Mouse (Mus musculus) heart, embryonic 12.5 days (tissue): ENCODE results near the gene Kalrn. TPM values are rescaled to one million over a fixed set of nuclear protein-coding genes. Genes with fewer than 3 reads are reported as not detected.
A peak's percentile ranks its signal among the peaks of the same experiment; 100 is the strongest.

Source experiments
- ATAC-seq: fragments of 200-750 bp; cut with Nextera tagmentation; 2 replicates; pipeline ENCODE4 v1.8.0; 2017; ENCODE audit warnings: moderate TSS enrichment, moderate library complexity; ENCODE audit not compliant: insufficient number of reproducible peaks, low FRiP score
- H3K27ac ChIP-seq: fragments of 300-500 bp; sonication (generic); 2 replicates; pipeline ENCODE4 v1.5.1; 2016; ENCODE audit warnings: mild to moderate bottlenecking, moderate library complexity; ENCODE audit not compliant: poor library complexity, severe bottlenecking
- H3K27me3 ChIP-seq: fragments of 300-500 bp; sonication (generic); replicated peaks from 2 replicates; pipeline ENCODE4 v1.6.1; 2016; ENCODE audit warnings: mild to moderate bottlenecking, moderate library complexity
- H3K36me3 ChIP-seq: fragments of 300-500 bp; sonication (generic); 2 replicates; pipeline ENCODE4 v1.6.1; 2016; ENCODE audit warnings: mild to moderate bottlenecking, moderate library complexity
- H3K4me1 ChIP-seq: fragments of 300-500 bp; sonication (generic); replicated peaks from 2 replicates; pipeline ENCODE4 v1.6.1; 2016; ENCODE audit warnings: mild to moderate bottlenecking
- H3K4me2 ChIP-seq: fragments of 300-500 bp; sonication (generic); 2 replicates; pipeline ENCODE4 v1.6.1; 2016; ENCODE audit warnings: mild to moderate bottlenecking, moderate library complexity
- H3K4me3 ChIP-seq: fragments of 300-500 bp; sonication (generic); 2 replicates; pipeline ENCODE4 v1.5.1; 2016; ENCODE audit warnings: mild to moderate bottlenecking
- H3K9ac ChIP-seq: fragments of 300-500 bp; sonication (generic); 2 replicates; pipeline ENCODE4 v1.6.1; 2016; ENCODE audit warnings: mild to moderate bottlenecking, moderate library complexity
- H3K9me3 ChIP-seq: fragments of 300-500 bp; sonication (generic); replicated peaks from 2 replicates; pipeline ENCODE4 v1.6.1; 2016; ENCODE audit warnings: mild to moderate bottlenecking, moderate library complexity
- WGBS: fragments of 180-500 bp; shearing (Covaris S2); methylation state at CpG from one replicate; pipeline ENCODE4 v1.1.7; 2016; 5-methylcytosine and 5-hydroxymethylcytosine counted together
- polyA plus RNA-seq: library from polyadenylated mRNA; unstranded; fragments of >200 nt; fragmentation: Nextera tagmentation; extraction: Ambion mirVana; gene quantifications from 2 replicates; pipeline ENCODE4 v1.2.1, GENCODE M21; 2016

Kalrn gene
- polyA plus RNA-seq, 1 experiment from 2014 or later = 29.3 TPM

GRCm38 (mm10) chr16:34076101-34076500 is 497.2 kb downstream of the Kalrn start:
- Histone ChIP-seq H3K4me1 (peaks cover 52% of the 10 kb centered on the region), H3K9ac (no peak overlapping the region), H3K36me3 (peaks cover 3% of the 10 kb centered on the region; the same call in 1 of the 2 replicates), H3K27me3 (no peaks in the 10 kb centered on the region), H3K27ac (peak overlapping the region; percentile 19; the same call in 1 of the 2 replicates), H3K4me2 (no peak overlapping the region), H3K9me3 (peaks cover 3% of the 10 kb centered on the region; the same call in 1 of the 2 replicates), H3K4me3 (no peak overlapping the region)
- ATAC-seq = no peak; the same call in 1 of the 2 replicates
- 51% methylated on average over 3 of the region's 3 CpGs for WGBS

- no peak overlapping the region for H3K4me2 ChIP-seq
- no peak overlapping the region for H3K4me3 ChIP-seq
- no peaks in the 10 kb centered on the region for H3K27me3 ChIP-seq
- H3K27ac ChIP-seq = no peak overlapping the region
- peaks cover 6% of the 10 kb centered on the region; the same call in 1 of the 2 replicates for H3K36me3 ChIP-seq
- H3K4me1 ChIP-seq = peaks cover 35% of the 10 kb centered on the region
- no peak overlapping the region for H3K9ac ChIP-seq
- peaks cover 3% of the 10 kb centered on the region; the same call in 1 of the 2 replicates for H3K9me3 ChIP-seq
- no peak for ATAC-seq
- 91% methylated on average over 4 of the region's 4 CpGs for WGBS
Measured at GRCm38 (mm10) chr16:34073930-34074329, 499.4 kb downstream of the Kalrn start.

DNA sequence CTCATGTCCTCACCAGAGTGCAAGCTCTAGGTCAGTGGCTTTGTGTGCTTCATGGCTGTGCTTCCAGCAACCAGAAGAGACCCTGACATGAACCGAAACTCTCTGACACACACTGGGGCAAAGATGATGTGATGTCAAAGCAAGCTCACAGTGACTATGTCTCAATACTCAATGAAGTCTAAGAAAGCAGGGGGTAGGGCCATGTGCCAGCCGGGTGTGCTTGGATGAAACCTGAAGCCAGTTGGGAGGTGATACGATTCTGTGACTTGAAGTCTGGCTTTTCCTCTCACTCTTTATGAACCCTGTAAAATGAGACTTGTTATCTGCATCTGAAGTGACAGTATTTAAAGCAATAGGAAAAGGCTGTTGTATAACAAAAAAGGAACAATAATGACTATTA is 501.2 kb downstream of the Kalrn start:
- no peak for ATAC-seq
- Histone ChIP-seq H3K9me3 (peaks cover 3% of the 10 kb centered on the region; the same call in 1 of the 2 replicates), H3K4me3 (no peak overlapping the region), H3K27me3 (no peaks in the 10 kb centered on the region), H3K4me1 (peaks cover 30% of the 10 kb centered on the region), H3K9ac (no peak overlapping the region), H3K36me3 (peaks cover 6% of the 10 kb centered on the region; the same call in 1 of the 2 replicates), H3K27ac (peak overlapping the region; percentile 25; the same call in 1 of the 2 replicates), H3K4me2 (no peak overlapping the region)
- WGBS = 65% methylated on average over 3 of the region's 3 CpGs

DNA sequence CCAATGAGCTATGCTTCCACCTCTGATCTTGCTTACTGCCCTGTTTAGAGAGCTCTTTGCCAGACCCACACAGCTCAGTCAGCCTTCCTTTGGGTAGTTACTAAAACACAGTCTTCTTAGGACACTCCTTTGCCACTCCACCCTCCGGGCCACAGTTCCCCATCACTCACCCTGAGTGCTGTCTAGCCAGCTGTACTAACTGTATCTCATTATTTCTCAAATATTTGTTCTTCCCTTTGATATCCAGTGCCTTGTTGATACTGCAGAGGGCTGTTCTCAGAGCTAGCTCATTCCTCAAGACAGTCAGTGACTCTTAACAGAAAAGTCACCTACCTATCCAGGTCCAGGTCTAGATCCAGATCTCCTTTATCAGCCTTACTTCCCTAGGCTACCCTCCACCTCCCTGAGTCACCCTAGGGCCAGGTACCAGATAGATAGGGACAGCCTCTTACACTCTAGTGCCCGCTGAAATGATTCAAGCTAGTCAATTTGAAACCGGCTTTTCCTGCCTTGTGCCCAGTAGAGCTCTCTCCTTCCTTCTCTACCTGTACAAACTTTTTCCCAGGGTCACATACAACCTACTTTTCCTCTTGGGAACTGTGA is 502.0 kb downstream of the Kalrn start:
- H3K9me3 ChIP-seq = peaks cover 3% of the 10 kb centered on the region; the same call in 1 of the 2 replicates
- WGBS = 88% methylated on average over 3 of the region's 3 CpGs
- no peak overlapping the region for H3K9ac ChIP-seq
- no peak overlapping the region for H3K4me2 ChIP-seq
- H3K27me3 ChIP-seq = no peaks in the 10 kb centered on the region
- H3K36me3 ChIP-seq = peaks cover 6% of the 10 kb centered on the region; the same call in 1 of the 2 replicates
- no peak overlapping the region for H3K27ac ChIP-seq
- H3K4me3 ChIP-seq = no peak overlapping the region
- ATAC-seq = no peak
- H3K4me1 ChIP-seq = peaks cover 32% of the 10 kb centered on the region

DNA sequence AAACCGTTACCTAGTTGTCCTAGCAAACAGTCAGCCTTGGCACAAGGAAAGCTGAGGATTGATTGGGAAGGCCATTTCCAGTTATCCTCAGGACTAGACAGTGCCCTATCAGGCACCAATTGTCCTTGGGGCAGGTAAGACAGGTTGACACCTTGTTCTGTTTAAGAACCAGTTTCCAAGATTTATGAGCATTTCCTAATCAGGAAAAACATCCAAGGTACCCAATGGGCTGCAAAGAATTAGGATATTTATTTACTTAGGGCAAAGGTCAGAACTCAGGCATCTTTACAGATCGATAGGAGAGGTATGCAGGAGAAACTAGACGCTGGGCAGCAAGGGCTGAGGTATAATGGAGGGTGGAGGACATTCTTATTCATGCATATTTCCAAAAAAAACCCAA is 503.9 kb downstream of the Kalrn start:
- H3K27ac ChIP-seq = no peak overlapping the region

DNA sequence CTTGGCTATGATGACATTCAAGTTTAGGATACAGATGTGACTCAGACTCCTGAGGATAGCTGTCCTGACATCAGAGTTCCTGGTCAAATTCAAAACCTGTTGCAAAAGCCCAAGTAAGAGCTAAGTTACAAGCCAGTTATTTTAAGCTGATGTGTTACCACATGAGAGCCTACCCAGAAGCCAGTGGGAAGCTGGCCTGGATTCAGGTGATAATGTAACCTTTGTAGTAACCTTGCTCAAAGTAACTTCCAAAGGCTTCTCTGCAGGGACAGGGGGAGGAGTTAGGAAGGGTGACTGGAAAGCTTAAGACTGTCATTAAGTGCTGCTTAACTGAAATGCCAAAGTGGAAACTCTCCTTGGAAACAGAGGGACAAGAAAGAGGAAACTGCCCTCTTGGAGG is 506.4 kb downstream of the Kalrn start:
- Histone ChIP-seq H3K27me3 (no peaks in the 10 kb centered on the region), H3K4me2 (no peak overlapping the region), H3K4me1 (peaks cover 31% of the 10 kb centered on the region), H3K9me3 (no peaks in the 10 kb centered on the region), H3K4me3 (no peak overlapping the region), H3K9ac (peak overlapping the region; percentile 29; the same call in 1 of the 2 replicates), H3K27ac (peak overlapping the region; percentile 91), H3K36me3 (peaks cover 7% of the 10 kb centered on the region; the same call in 1 of the 2 replicates)
- peak; percentile 61; the same call in 1 of the 2 replicates for ATAC-seq

More for the DNA sequence above, 503.9 kb downstream of the Kalrn start:
- WGBS = 70% methylated on average over 3 of the region's 3 CpGs
- H3K27me3 ChIP-seq = no peaks in the 10 kb centered on the region
- H3K36me3 ChIP-seq = peaks cover 6% of the 10 kb centered on the region; the same call in 1 of the 2 replicates
- peaks cover 34% of the 10 kb centered on the region for H3K4me1 ChIP-seq
- no peak overlapping the region for H3K4me3 ChIP-seq
- H3K4me2 ChIP-seq = no peak overlapping the region
- no peak for ATAC-seq
- peaks cover 3% of the 10 kb centered on the region; the same call in 1 of the 2 replicates for H3K9me3 ChIP-seq
- no peak overlapping the region for H3K9ac ChIP-seq

GRCm38 (mm10) chr16:34066376-34066775 is 507.0 kb downstream of the Kalrn start:
- Histone ChIP-seq H3K27ac (peak overlapping the region; percentile 91), H3K9ac (no peak overlapping the region), H3K9me3 (no peaks in the 10 kb centered on the region), H3K36me3 (peaks cover 7% of the 10 kb centered on the region; the same call in 1 of the 2 replicates), H3K4me1 (peaks cover 31% of the 10 kb centered on the region), H3K27me3 (no peaks in the 10 kb centered on the region), H3K4me2 (no peak overlapping the region), H3K4me3 (no peak overlapping the region)
- no peak for ATAC-seq
- WGBS = 30% methylated on average over 4 of the region's 4 CpGs

DNA sequence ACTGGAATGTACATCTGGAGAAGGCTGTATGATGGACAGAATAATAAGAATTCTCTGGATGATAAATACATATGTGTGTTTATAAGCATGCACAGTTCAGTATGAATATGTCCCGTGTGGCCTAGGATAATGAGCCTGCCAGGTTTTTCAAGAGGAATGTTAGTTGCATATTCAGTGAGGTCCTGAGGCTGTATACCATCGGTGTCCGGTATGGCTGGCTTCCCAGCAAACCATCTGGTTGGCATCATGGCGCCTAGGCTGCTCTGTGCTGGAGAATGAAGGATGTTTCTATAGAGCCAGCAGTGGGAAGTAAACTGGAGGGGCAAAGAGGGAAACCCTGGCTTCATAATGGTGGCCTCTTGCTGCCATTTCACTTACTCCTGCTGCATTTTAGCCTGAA is 510.0 kb downstream of the Kalrn start:
- Histone ChIP-seq H3K27ac (no peak overlapping the region), H3K4me2 (no peak overlapping the region), H3K36me3 (peaks cover 4% of the 10 kb centered on the region; the same call in 1 of the 2 replicates), H3K27me3 (no peaks in the 10 kb centered on the region), H3K4me1 (peaks cover 40% of the 10 kb centered on the region), H3K4me3 (no peak overlapping the region), H3K9ac (no peak overlapping the region), H3K9me3 (no peaks in the 10 kb centered on the region)
- no peak for ATAC-seq
- 83% methylated on average over 4 of the region's 4 CpGs for WGBS

- Histone ChIP-seq H3K27ac (no peak overlapping the region), H3K36me3 (peaks cover 4% of the 10 kb centered on the region; the same call in 1 of the 2 replicates), H3K4me2 (no peak overlapping the region), H3K9me3 (no peaks in the 10 kb centered on the region), H3K27me3 (no peaks in the 10 kb centered on the region), H3K9ac (no peak overlapping the region), H3K4me3 (no peak overlapping the region), H3K4me1 (peaks cover 41% of the 10 kb centered on the region)
- ATAC-seq = no peak
- 95% methylated on average over 1 of the region's 1 CpGs for WGBS
Measured at GRCm38 (mm10) chr16:34061661-34062060, 511.7 kb downstream of the Kalrn start.

GRCm38 (mm10) chr16:34058611-34059010 is 514.7 kb downstream of the Kalrn start:
- Histone ChIP-seq H3K4me2 (no peak overlapping the region), H3K27ac (peak overlapping the region; percentile 49), H3K36me3 (peaks cover 16% of the 10 kb centered on the region), H3K4me3 (no peak overlapping the region), H3K27me3 (no peaks in the 10 kb centered on the region), H3K9ac (0 out of 2 replicates have a peak overlapping the region, but pooled peaks have one; percentile 37), H3K4me1 (peaks cover 37% of the 10 kb centered on the region), H3K9me3 (no peaks in the 10 kb centered on the region)
- 22% methylated on average over 3 of the region's 3 CpGs for WGBS
- no peak for ATAC-seq

- 0 out of 2 replicates have a peak, but pooled peaks have one; percentile 17 for ATAC-seq
- Histone ChIP-seq H3K27ac (peak overlapping the region; percentile 49), H3K27me3 (no peaks in the 10 kb centered on the region), H3K9me3 (no peaks in the 10 kb centered on the region), H3K36me3 (peaks cover 23% of the 10 kb centered on the region), H3K9ac (no peak overlapping the region), H3K4me3 (no peak overlapping the region), H3K4me2 (peak overlapping the region; percentile 17; the same call in 1 of the 2 replicates), H3K4me1 (peaks cover 37% of the 10 kb centered on the region)
- 14% methylated on average over 5 of the region's 5 CpGs for WGBS
Measured at GRCm38 (mm10) chr16:34057464-34057863, 515.9 kb downstream of the Kalrn start.
